Mouse (Mus musculus) lung, adult 18-20 months (tissue): Measurements from ENCODE around the gene Laptm4a.
A peak's percentile ranks its signal among the peaks of the same experiment; 100 is the strongest.

Source experiments
- DNase-seq, 2 experiments: peaks; one replicate each; pipeline ENCODE4 v3.0.0; 2022; ENCODE audit warnings: mixed read lengths in 2 of 2

Gene Laptm4a

GRCm38 (mm10) chr12:8961607-8962316 is 40.3 kb downstream of the Laptm4a start:
- no peak for DNase-seq

- peak; percentile 75 to 83 for DNase-seq
Measured at GRCm38 (mm10) chr12:8969828-8970227, 48.4 kb downstream of the Laptm4a start.

- peak; percentile 89 to 93 for DNase-seq
Measured at GRCm38 (mm10) chr12:8973820-8974465, 52.5 kb downstream of the Laptm4a start, which contains the start of gene Wdr35. Wdr35 (plus strand) TSS chr12:8973892.

- DNase-seq: no peak
Measured at GRCm38 (mm10) chr12:8975076-8975475, 53.6 kb downstream of the Laptm4a start.
